Mouse (Mus musculus) embryonic fibroblast, embryonic 13.5 days (primary cell): Measurements from ENCODE around the gene Fam120b.

Experiments
- CTCF ChIP-seq: IDR thresholded peaks from 2 replicates; pipeline ENCODE4 v1.5.1; 2011; ENCODE audit warnings: mild to moderate bottlenecking, control low read depth, low read length, moderate library complexity, borderline replicate concordance; ENCODE audit not compliant: insufficient read depth
- POLR2A ChIP-seq: IDR thresholded peaks from 2 replicates; pipeline ENCODE4 v1.6.1; 2011; ENCODE audit warnings: low read depth, mild to moderate bottlenecking, control low read depth, low read length, moderate library complexity

DNA sequence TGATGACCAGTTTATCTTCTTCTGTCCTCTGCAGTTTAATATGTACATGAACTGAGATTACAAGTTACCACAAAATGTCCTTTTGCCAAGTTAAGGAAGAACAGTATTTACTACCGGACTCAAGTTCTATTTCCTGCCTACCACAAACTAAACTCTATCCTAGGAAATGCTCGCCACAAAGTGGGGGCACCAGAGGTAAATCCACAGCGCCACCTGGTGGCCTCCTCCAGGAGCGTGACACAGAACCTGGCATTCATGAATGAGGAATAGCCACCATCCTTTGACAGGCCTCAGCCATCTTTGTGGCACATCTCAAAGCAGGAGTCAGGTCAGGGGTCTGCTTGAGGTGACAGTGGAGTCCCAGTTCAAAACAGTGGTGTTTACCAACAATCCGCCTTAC, 71.7 kb downstream of the Fam120b start:
- TF ChIP-seq POLR2A (no peak), CTCF (peak; percentile 76)
